9 mouse cellular contexts compared by ENCODE assay signal in genomic region chr7:96813036-96813435, GRCm38 (mm10).
DNase-seq lines count a peak whose midpoint lies in the region; ATAC-seq lines count a peak whose summit lies in the region.
"Had no signal": no experiment of that assay in that cellular context is flagged by ENCODE, and none has a peak within 500 bp of the region (broad histone marks: within the 10 kb centered on the region; RNA-seq: fewer than 3 reads in every experiment).

No protein-coding gene starts in this region.

- ATAC-seq in hindbrain, embryonic 11.5 days (ENCODE audit: low FRiP score), result 0 out of 2 replicates have a peak, but pooled peaks have one; percentile 23
- no peak for ATAC-seq in hindbrain, embryonic 16.5 days
- ATAC-seq in embryonic facial prominence, embryonic 11.5 days (replicated peaks; ENCODE audit: insufficient number of reproducible peaks, low FRiP score, low TSS enrichment, low read depth), result no peak
- ATAC-seq in limb, embryonic 11.5 days (ENCODE audit: insufficient number of reproducible peaks, low FRiP score, low TSS enrichment, low read depth), result no peak
- ATAC-seq in forebrain, embryonic 14.5 days, result no peak

- no peaks in the 10 kb centered on the region for H3K9me3 ChIP-seq in hindbrain, embryonic 11.5 days (ENCODE audit: control insufficient read depth, low read length)
- H3K9me3 ChIP-seq in hindbrain, embryonic 16.5 days (ENCODE audit: control insufficient read depth, low read length), result no peaks in the 10 kb centered on the region
- H3K9me3 ChIP-seq in embryonic facial prominence, embryonic 11.5 days (replicated peaks; ENCODE audit: control insufficient read depth, low read length), result no peaks in the 10 kb centered on the region
- no peaks in the 10 kb centered on the region for H3K9me3 ChIP-seq in limb, embryonic 11.5 days (ENCODE audit: control insufficient read depth, low read length)
- H3K9me3 ChIP-seq in forebrain, embryonic 14.5 days (replicated peaks; ENCODE audit: control insufficient read depth, low read length), result no peaks in the 10 kb centered on the region
- H3K9me3 ChIP-seq: liver, embryonic 15.5 days had no signal

- no peaks in the 10 kb centered on the region for H3K27me3 ChIP-seq in hindbrain, embryonic 11.5 days (ENCODE audit: control insufficient read depth, insufficient read depth, low read length)
- H3K27me3 ChIP-seq in hindbrain, embryonic 16.5 days (replicated peaks; ENCODE audit: control insufficient read depth, insufficient read depth, low read length), result no peaks in the 10 kb centered on the region
- no peaks in the 10 kb centered on the region for H3K27me3 ChIP-seq in embryonic facial prominence, embryonic 11.5 days (ENCODE audit: control insufficient read depth, insufficient read depth, low read length)
- no peaks in the 10 kb centered on the region for H3K27me3 ChIP-seq in limb, embryonic 11.5 days (ENCODE audit: control insufficient read depth, insufficient read depth, low read length)
- no peaks in the 10 kb centered on the region for H3K27me3 ChIP-seq in forebrain, embryonic 14.5 days (replicated peaks; ENCODE audit: control insufficient read depth, insufficient read depth, low read length)

- 72% methylated on average over 5 of the region's 5 CpGs for WGBS in hindbrain, embryonic 11.5 days
- 50% methylated on average over 5 of the region's 5 CpGs for WGBS in hindbrain, embryonic 16.5 days
- WGBS in embryonic facial prominence, embryonic 11.5 days, result 64% methylated on average over 5 of the region's 5 CpGs
- WGBS in limb, embryonic 11.5 days, result 89% methylated on average over 5 of the region's 5 CpGs
- WGBS in forebrain, embryonic 14.5 days, result 91% methylated on average over 5 of the region's 5 CpGs

- H3K27ac ChIP-seq in hindbrain, embryonic 11.5 days (ENCODE audit: low read depth, low read length), result no peak overlapping the region
- H3K27ac ChIP-seq in hindbrain, embryonic 16.5 days (ENCODE audit: low read depth, low read length), result no peak overlapping the region
- H3K27ac ChIP-seq in embryonic facial prominence, embryonic 11.5 days (replicated peaks; ENCODE audit: low read depth, low read length), result peak overlapping the region; percentile 53; the same call in 1 of the 2 replicates
- H3K27ac ChIP-seq in limb, embryonic 11.5 days (replicated peaks; ENCODE audit: low read depth, low read length), result peak overlapping the region; percentile 67; the same call in 1 of the 2 replicates
- no peak overlapping the region for H3K27ac ChIP-seq in forebrain, embryonic 14.5 days (ENCODE audit: low read depth, low read length)
- H3K27ac ChIP-seq: liver, embryonic 15.5 days had no signal

- H3K4me3 ChIP-seq in hindbrain, embryonic 11.5 days (ENCODE audit: low read depth, low read length), result no peak overlapping the region
- no peak overlapping the region for H3K4me3 ChIP-seq in hindbrain, embryonic 16.5 days (ENCODE audit: low read length)
- H3K4me3 ChIP-seq in embryonic facial prominence, embryonic 11.5 days (ENCODE audit: low read depth, low read length), result no peak overlapping the region
- H3K4me3 ChIP-seq in limb, embryonic 11.5 days (ENCODE audit: low read depth, low read length), result no peak overlapping the region
- no peak overlapping the region for H3K4me3 ChIP-seq in forebrain, embryonic 14.5 days (ENCODE audit: low read depth, low read length)
- H3K4me3 ChIP-seq: liver, embryonic 15.5 days had no signal

- intact Hi-C loops in heart, postnatal 10 days (cut with DNase I), result no loop called here
- intact Hi-C loops in left cerebral cortex, postnatal 25 days (cut with DNase I), result no loop called here

- H3K36me3 ChIP-seq in hindbrain, embryonic 11.5 days (ENCODE audit: control insufficient read depth, insufficient read depth, low read length), result no peaks in the 10 kb centered on the region
- H3K36me3 ChIP-seq in hindbrain, embryonic 16.5 days (ENCODE audit: control insufficient read depth, insufficient read depth, low read length), result no peaks in the 10 kb centered on the region
- no peaks in the 10 kb centered on the region; the same call in 1 of the 2 replicates for H3K36me3 ChIP-seq in embryonic facial prominence, embryonic 11.5 days (replicated peaks; ENCODE audit: control insufficient read depth, insufficient read depth, low read depth, low read length)
- no peaks in the 10 kb centered on the region for H3K36me3 ChIP-seq in limb, embryonic 11.5 days (ENCODE audit: control insufficient read depth, insufficient read depth, low read length)
- peaks cover 5% of the 10 kb centered on the region; the same call in 1 of the 2 replicates for H3K36me3 ChIP-seq in forebrain, embryonic 14.5 days (ENCODE audit: control insufficient read depth, insufficient read depth, low read length)
- H3K36me3 ChIP-seq: liver, embryonic 15.5 days had no signal

- peaks cover 7% of the 10 kb centered on the region for H3K4me1 ChIP-seq in hindbrain, embryonic 11.5 days (replicated peaks; ENCODE audit: control insufficient read depth, insufficient read depth, low read length)
- peaks cover under 1% of the 10 kb centered on the region for H3K4me1 ChIP-seq in hindbrain, embryonic 16.5 days (ENCODE audit: control insufficient read depth, insufficient read depth, low read depth, low read length)
- H3K4me1 ChIP-seq in embryonic facial prominence, embryonic 11.5 days (ENCODE audit: control insufficient read depth, insufficient read depth, low read length), result no peaks in the 10 kb centered on the region
- peaks cover 14% of the 10 kb centered on the region for H3K4me1 ChIP-seq in limb, embryonic 11.5 days (ENCODE audit: control insufficient read depth, insufficient read depth, low read length)
- peaks cover 6% of the 10 kb centered on the region for H3K4me1 ChIP-seq in forebrain, embryonic 14.5 days (ENCODE audit: control insufficient read depth, insufficient read depth, low read length)

- H3K4me2 ChIP-seq in hindbrain, embryonic 11.5 days (replicated peaks; ENCODE audit: low read depth, low read length), result no peak overlapping the region
- no peak overlapping the region for H3K4me2 ChIP-seq in hindbrain, embryonic 16.5 days (ENCODE audit: low read length)
- H3K4me2 ChIP-seq in embryonic facial prominence, embryonic 11.5 days (ENCODE audit: low read depth, low read length), result no peak overlapping the region
- H3K4me2 ChIP-seq in limb, embryonic 11.5 days (ENCODE audit: low read depth, severe bottlenecking), result no peak overlapping the region
- no peak overlapping the region for H3K4me2 ChIP-seq in forebrain, embryonic 14.5 days (ENCODE audit: low read length)
- H3K4me2 ChIP-seq: liver, embryonic 15.5 days had no signal

- no peak for DNase-seq in hindbrain, embryonic 11.5 days (ENCODE audit: low spot score)
- no peak for DNase-seq in embryonic facial prominence, embryonic 11.5 days (ENCODE audit: low spot score)
- peak; percentile 11 to 26 for DNase-seq in heart, postnatal 10 days
- no peak for DNase-seq in limb, embryonic 11.5 days (ENCODE audit: low spot score)
- no peak for DNase-seq in adrenal gland, postnatal 14 days
- no peak for DNase-seq in left cerebral cortex, postnatal 25 days (ENCODE audit: low spot score in 2 of 2)
- DNase-seq in forebrain, embryonic 14.5 days (ENCODE audit: low spot score), result no peak

- H3K9ac ChIP-seq in hindbrain, embryonic 11.5 days (ENCODE audit: low read depth, low read length), result no peak overlapping the region
- no peak overlapping the region for H3K9ac ChIP-seq in hindbrain, embryonic 16.5 days (ENCODE audit: low read depth, low read length)
- H3K9ac ChIP-seq in embryonic facial prominence, embryonic 11.5 days (replicated peaks; ENCODE audit: low read length), result no peak overlapping the region
- H3K9ac ChIP-seq in limb, embryonic 11.5 days (ENCODE audit: low read length), result no peak overlapping the region
- no peak overlapping the region for H3K9ac ChIP-seq in forebrain, embryonic 14.5 days (ENCODE audit: low read length)
- H3K9ac ChIP-seq: liver, embryonic 15.5 days had no signal

Comparison
In these comparisons a context has a peak if more than half of its experiments do, and no peak if none do; other contexts are left out.
1. DNase-seq: peak in heart, postnatal 10 days (2 of 2); none in hindbrain, embryonic 11.5 days (single experiment), embryonic facial prominence, embryonic 11.5 days (single experiment), limb, embryonic 11.5 days (single experiment), adrenal gland, postnatal 14 days (single experiment), left cerebral cortex, postnatal 25 days (0 of 2) and forebrain, embryonic 14.5 days (single experiment).
2. H3K27ac ChIP-seq: peak in embryonic facial prominence, embryonic 11.5 days (single experiment) and limb, embryonic 11.5 days (single experiment); none in hindbrain, embryonic 11.5 days (single experiment), hindbrain, embryonic 16.5 days (single experiment) and forebrain, embryonic 14.5 days (single experiment).